Mouse (Mus musculus): ENCODE data around the gene Vav3. TPM values are rescaled to one million over a fixed set of nuclear protein-coding genes. Genes with fewer than 3 reads are reported as not detected.

The Vav3 gene
- total RNA-seq (2021) = 10 to 100 TPM; 12.2 to 12.6 TPM

GRCm38 (mm10) chr3:109340274-109341070, at the start of gene Vav3:
Vav3 (plus strand) TSS chr3:109340653.
- peak; percentile 67 for DNase-seq

- no peak for DNase-seq
Observed at GRCm38 (mm10) chr3:109298857-109299256, 41.6 kb upstream of the Vav3 start.

- no peak for DNase-seq
Observed at GRCm38 (mm10) chr3:109299303-109300074, 41.0 kb upstream of the Vav3 start.

- DNase-seq = no peak
Observed at GRCm38 (mm10) chr3:109302059-109302458, 38.4 kb upstream of the Vav3 start.

GRCm38 (mm10) chr3:109307406-109307805, 33.0 kb upstream of the Vav3 start:
- DNase-seq = no peak

GRCm38 (mm10) chr3:109308468-109308867, 32.0 kb upstream of the Vav3 start:
- DNase-seq = no peak

- peak; percentile 75 for DNase-seq
Observed at GRCm38 (mm10) chr3:109309317-109310265, 30.9 kb upstream of the Vav3 start.

GRCm38 (mm10) chr3:109311172-109311824, 29.2 kb upstream of the Vav3 start:
- no peak for DNase-seq

GRCm38 (mm10) chr3:109311875-109312274, 28.6 kb upstream of the Vav3 start:
- no peak for DNase-seq

- DNase-seq = no peak
Observed at GRCm38 (mm10) chr3:109313501-109313900, 27.0 kb upstream of the Vav3 start.

GRCm38 (mm10) chr3:109322225-109322624, 18.2 kb upstream of the Vav3 start:
- no peak for DNase-seq

GRCm38 (mm10) chr3:109323447-109324300, 16.8 kb upstream of the Vav3 start:
- no peak for DNase-seq

GRCm38 (mm10) chr3:109327128-109327527, 13.3 kb upstream of the Vav3 start:
- no peak for DNase-seq

GRCm38 (mm10) chr3:109332755-109333154, 7.7 kb upstream of the Vav3 start:
- DNase-seq = no peak

GRCm38 (mm10) chr3:109335470-109335869, 5.0 kb upstream of the Vav3 start:
- no peak for DNase-seq

- DNase-seq = no peak
Observed at GRCm38 (mm10) chr3:109339290-109339689, 1.2 kb upstream of the Vav3 start.

- DNase-seq = peak; percentile 59
Observed at GRCm38 (mm10) chr3:109339941-109340273, 546 bp upstream of the Vav3 start.

GRCm38 (mm10) chr3:109341071-109341480, 623 bp downstream of the Vav3 start:
- DNase-seq = no peak

- peak; percentile 44 for DNase-seq
Observed at GRCm38 (mm10) chr3:109341631-109342030, 1.2 kb downstream of the Vav3 start.

- DNase-seq = no peak
Observed at GRCm38 (mm10) chr3:109351956-109352684, 11.7 kb downstream of the Vav3 start.

Data from heart, postnatal 4 days (tissue).